Mouse (Mus musculus) heart, adult 8-10 months (tissue): Measurements from ENCODE around the gene Slc25a39. TPM values are rescaled to one million over a fixed set of nuclear protein-coding genes. Genes with fewer than 3 reads are reported as not detected.
"Not testable (repeated sequence)": the region's sequence is repeated elsewhere in the genome, so short reads cannot be mapped to it uniquely, and the experiment has no call there.

ENCODE experiments used
- DNase-seq: peaks from one replicate; pipeline ENCODE4 v3.0.0; 2022; ENCODE audit warnings: low spot score
- total RNA-seq, 4 experiments: library from RNA; stranded (reverse); gene quantifications; 2 replicates each; pipeline ENCODE4 v1.2.4; 2022

Gene Slc25a39
- total RNA-seq, 4 experiments from 2014 or later = 174 to 204 (median 197) TPM

DNA sequence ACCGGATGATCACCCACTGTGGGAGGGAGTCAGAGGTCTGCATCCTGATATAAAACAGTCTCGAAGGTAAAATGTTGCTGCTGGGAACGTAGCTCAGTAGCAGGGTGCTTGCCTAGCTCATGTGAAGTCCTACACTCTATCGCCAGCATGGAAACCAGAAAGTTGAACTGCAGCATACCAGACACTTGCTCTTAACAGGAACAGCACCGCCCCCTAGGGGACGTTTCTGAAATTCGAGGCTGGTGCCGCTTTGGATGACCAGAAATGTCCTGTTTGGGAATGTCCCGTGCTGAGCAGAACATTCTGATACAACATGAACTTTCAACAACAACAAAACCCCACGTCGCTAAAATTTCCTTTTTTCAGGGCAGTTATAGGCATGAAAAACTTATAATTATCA, 4.0 kb upstream of the Slc25a39 start:
- DNase-seq = peak; percentile 93

DNA sequence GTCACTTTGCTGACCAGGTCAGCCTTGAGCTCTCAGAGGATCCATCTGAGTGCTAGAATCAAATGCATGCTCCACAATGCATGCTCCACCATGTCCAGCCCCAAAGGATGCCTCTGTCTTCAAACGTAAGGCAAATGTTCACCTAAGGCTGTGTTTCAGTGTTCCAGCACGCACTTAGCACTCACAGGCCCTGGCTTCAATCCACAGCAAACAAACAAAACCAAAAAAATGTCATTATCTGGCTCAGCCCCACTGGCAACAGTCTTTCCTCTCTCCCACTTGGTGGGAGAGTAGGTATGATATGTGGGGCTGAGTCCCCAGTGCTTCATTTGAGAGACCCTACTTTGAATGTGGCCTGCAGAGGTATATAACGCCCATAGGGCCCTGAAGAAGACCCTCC, 3.3 kb upstream of the Slc25a39 start:
- no peak for DNase-seq

- DNase-seq = not testable (repeated sequence)
Measured at GRCm38 (mm10) chr11:102410345-102410744, 2.6 kb upstream of the Slc25a39 start.

- no peak for DNase-seq
Measured at GRCm38 (mm10) chr11:102409795-102410330, 2.1 kb upstream of the Slc25a39 start.

DNA sequence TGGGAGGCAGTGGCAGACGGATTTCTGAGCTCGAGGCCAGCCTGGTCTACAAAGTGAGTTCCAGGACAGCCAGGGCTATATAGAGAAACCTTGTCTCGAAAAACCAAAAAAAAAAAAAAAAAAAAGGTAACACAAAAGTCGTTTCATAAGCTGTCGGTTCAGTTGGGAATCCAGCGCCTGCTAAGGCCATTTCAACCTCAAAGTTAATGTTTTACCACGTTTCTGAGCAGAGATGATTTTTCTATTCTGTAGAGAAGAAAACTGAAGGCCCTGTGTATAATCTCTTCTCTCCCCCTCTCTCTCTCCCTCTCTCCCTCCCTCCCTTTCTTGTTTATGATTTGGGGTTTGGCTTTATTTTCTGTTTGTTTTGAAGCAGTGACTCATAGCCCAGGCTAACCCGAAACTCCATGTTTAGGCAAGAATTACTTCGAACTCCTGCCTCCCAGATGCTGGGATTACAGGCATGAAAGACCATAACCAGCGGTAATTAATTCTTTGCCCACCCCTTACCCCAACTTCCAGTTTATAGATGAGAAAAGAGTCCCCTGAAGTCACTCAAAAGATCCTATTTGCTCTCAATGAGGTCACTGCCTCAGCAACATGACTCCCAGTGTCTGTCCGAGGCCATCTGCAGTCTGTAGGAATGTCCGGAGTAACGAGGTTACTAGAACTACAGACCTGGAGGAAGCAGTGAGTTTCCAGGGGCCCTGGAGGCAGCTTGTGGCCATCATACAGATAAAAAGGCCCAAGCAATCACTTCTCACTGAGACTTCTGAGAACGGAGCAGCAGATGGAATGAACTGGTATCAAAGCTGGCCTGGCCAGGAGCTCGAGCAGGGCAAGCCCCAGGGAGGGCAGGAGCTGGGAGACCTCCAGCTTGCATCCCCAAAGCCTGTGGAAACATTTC, 1.4 kb upstream of the Slc25a39 start:
- DNase-seq = no peak

GRCm38 (mm10) chr11:102408344-102408876, 664 bp upstream of the Slc25a39 start:
- peak; percentile 100 for DNase-seq

- DNase-seq = peak; percentile 83
Measured at GRCm38 (mm10) chr11:102406900-102407833, 579 bp downstream of the Slc25a39 start.

GRCm38 (mm10) chr11:102406401-102406800, 1.3 kb downstream of the Slc25a39 start:
- DNase-seq = no peak

- no peak for DNase-seq
Measured at GRCm38 (mm10) chr11:102405544-102406285, 2.0 kb downstream of the Slc25a39 start.

DNA sequence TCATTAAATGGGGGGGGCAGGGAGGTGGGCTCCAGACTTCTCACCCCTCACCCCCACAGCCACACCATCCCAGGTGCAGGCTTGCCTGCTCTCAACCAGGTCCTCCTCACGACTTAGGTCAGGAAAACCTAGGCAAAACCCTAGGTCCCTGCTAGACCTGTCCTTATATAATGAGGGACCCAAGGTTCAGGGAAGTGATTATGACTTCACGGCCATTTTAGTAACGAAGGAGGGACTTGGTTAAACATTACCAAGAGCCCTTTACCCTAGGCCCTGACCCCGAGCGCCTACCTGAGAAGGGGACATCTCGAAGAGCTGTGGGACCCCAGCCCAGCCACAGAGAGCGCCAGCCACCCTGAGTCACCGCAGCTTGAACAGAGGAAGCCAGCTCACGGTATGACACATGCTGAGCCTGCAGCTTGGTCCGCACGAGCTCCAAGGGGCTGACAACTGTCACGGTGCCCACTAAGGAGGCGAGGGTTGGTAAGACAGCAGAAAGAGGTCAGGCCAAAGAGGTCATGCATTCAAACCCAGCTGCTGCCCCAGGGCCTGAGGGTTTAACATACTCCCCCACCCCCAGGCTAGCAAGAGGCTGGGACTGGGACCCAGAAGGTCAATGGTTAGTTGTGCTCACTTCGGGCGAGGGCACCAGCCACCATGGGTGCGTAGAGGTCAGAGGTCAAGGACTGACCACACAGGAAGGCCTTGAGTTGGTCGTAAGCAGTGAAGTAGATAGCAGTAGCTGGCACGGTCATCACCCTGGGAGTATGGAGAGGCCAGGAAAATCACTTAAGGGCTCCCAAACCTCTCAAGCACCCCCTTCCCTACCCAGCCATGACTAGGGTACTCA, 3.4 kb downstream of the Slc25a39 start:
- no peak for DNase-seq

DNA sequence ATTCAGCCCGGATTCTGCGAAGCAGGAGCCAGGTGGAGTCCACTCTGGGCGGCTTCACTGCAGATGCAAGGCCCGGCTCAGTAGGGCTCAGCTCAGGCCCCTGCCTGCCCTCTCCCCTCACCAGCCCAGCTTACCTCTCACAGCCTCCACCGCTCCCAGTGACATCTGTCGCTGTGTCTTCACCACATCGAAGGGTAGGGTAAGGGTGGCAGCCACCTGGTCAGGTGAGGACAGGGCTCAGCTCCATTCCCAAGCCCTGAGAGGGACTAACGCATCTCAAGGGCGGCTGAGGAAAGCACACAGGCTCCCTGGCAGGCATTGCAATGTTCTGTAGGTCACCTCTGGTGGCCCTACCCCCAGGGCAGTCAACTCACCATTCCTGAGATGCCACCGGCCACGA, 4.1 kb downstream of the Slc25a39 start:
- DNase-seq = no peak

DNA sequence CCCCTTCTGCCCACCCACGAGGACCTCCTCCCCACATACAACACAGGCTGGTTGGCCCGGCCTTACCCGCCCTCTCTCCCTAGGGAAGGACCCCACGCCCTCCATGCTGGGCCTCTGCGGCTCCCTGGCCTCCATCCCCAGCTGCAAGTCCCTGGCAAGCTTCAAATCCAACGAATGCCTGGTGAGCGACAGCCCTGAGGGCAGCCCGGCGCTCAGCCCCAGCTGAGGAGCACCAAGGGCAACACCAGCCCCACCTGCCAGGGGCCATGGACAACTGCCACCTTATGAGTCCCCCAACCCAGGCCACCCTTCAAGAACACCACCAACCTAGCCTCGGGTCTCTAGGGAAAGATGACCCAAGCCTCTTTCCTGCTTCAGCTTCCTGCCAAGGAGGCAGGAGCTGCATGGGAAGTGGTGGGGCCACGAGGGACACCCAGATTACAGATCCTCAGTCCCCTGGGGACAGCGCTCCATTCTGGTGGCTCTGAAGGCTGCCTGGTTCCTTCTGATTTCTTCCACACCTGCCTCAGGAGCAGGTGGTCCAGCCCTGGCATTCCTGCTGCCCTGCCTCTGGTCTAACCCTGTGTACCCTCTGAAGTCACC, 5.7 kb downstream of the Slc25a39 start:
- DNase-seq = no peak

DNA sequence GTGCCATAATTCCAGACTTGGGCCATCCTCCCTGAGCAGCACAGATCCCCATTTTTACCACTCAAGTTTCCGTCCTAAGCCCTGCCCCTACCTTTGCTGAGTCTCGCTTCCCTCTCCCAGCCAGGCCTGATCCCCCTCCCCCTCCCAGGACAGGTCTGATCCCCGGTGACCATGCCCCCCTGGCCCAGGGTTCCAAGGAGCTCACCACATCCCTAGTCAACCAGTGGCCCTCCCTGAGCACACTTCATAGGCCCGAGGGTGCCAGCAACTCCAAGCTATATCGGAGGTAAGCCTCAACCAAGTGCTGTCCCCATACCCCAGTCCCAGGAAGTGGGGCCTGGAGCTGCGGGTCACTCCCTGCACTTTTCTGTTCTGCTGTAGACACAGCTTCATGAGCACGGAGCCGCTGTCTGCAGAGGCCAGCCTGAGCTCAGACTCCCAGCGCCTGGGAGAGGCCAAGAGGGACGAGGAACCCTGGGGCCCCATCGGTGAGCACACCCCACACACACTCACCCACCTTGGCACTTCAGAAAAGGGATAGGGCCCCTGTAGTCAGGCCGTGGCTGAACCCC, 7.1 kb downstream of the Slc25a39 start:
- no peak for DNase-seq

DNA sequence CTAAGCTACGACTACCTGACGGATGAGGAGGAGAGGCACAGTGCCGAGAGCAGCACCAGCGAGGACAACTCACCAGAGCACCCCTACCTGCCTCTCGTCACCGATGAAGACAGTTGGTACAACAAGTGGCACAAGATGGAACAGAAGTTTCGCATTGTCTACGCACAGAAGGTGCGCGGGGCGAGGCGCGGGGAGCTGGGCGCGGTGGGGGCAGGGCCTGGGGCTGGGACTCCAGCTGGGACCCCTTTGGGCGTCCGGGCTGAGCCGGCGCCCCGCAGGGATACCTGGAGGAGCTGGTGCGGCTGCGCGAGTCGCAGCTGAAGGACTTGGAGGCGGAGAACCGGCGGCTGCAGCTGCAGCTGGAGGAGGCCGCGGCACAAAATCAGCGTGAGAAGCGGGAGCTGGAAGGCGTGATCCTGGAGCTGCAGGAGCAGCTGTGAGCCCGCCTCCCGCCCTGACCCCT, 8.1 kb downstream of the Slc25a39 start:
- DNase-seq = no peak

- no peak for DNase-seq
Measured at GRCm38 (mm10) chr11:102399107-102399506, 8.6 kb downstream of the Slc25a39 start.

DNA sequence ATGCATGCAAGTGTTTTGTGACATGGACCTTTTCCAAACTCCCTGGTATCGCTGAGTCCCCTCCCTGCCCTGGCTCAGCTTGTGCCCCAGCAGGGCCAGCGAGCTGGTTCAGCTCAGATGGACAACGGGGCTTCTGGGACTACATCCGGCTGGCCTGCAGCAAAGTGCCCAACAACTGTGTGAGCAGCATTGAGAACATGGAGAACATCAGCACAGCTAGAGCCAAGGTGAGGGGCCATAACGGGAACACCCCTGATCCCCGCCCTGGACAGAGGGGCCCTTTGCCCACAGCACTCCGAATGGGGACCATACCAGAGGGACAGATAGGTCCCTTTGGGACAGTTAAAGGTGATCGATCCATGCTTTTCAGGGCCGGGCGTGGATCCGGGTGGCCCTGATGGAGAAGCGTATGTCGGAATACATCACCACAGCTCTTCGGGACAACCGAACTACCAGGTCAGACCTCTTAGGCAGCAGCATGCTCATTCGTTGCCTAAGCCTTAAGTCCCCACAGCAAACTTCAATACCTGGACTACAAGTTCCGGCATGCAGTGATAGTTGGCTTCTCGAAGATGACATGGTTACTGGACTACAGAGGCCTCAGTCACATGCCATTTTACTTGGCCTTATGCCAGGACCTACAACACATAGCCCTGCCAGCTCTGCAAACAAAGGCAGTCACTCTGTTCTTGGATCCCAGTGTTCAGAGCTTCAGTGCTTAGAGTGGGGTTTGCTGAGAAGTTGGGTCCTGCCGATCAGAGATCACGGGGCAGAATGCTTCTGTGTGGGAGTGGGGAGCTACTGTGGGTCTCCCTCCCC, 9.5 kb downstream of the Slc25a39 start:
- no peak for DNase-seq

- DNase-seq = no peak
Measured at GRCm38 (mm10) chr11:102396671-102397141, 11.0 kb downstream of the Slc25a39 start.

- DNase-seq = no peak
Measured at GRCm38 (mm10) chr11:102396263-102396662, 11.5 kb downstream of the Slc25a39 start.
